Mouse (Mus musculus) fibroblast of lung, adult 2 months (primary cell): ENCODE results near the gene Med22.

Source experiments
- DNase-seq: peaks from one replicate; pipeline ENCODE4 v3.0.0-alpha.2; 2011; ENCODE audit warnings: low read depth

Med22 gene

GRCm38 (mm10) chr2:26864879-26865278 lies 45.6 kb downstream of the Med22 start, which contains the start of gene Abo:
Abo (minus strand) TSS chr2:26864979.
- no peak for DNase-seq

GRCm38 (mm10) chr2:26862856-26863255 lies 47.6 kb downstream of the Med22 start:
- no peak for DNase-seq
